Mouse (Mus musculus): Measurements from ENCODE around the gene Smarca4. TPM values are rescaled to one million over a fixed set of nuclear protein-coding genes. Genes with fewer than 3 reads are reported as not detected.
"Not testable (repeated sequence)": the region's sequence is repeated elsewhere in the genome, so short reads cannot be mapped to it uniquely, and the experiment has no call there.

Gene Smarca4
- total RNA-seq, 2 experiments from 2014 or later = 48.2 to 65.4 TPM

- no peak for ATAC-seq (replicated peaks; ENCODE audit: low FRiP score, poor library complexity, severe bottlenecking)
These were observed 23.1 kb downstream of the Smarca4 start for GRCm38 (mm10) chr9:21639031-21639430.

- ATAC-seq (replicated peaks; ENCODE audit: low FRiP score, poor library complexity, severe bottlenecking) = no peak
These were observed 30.4 kb downstream of the Smarca4 start for GRCm38 (mm10) chr9:21646366-21646765.

- no peak for ATAC-seq (replicated peaks; ENCODE audit: low FRiP score, poor library complexity, severe bottlenecking)
These were observed 31.8 kb downstream of the Smarca4 start for GRCm38 (mm10) chr9:21647721-21648120.

GRCm38 (mm10) chr9:21652263-21652662 lies 36.3 kb downstream of the Smarca4 start:
- no peak for ATAC-seq (replicated peaks; ENCODE audit: low FRiP score, poor library complexity, severe bottlenecking)

GRCm38 (mm10) chr9:21653253-21653652 lies 37.3 kb downstream of the Smarca4 start:
- ATAC-seq (replicated peaks; ENCODE audit: low FRiP score, poor library complexity, severe bottlenecking) = no peak

- ATAC-seq (replicated peaks; ENCODE audit: low FRiP score, poor library complexity, severe bottlenecking) = no peak
These were observed 46.1 kb downstream of the Smarca4 start for GRCm38 (mm10) chr9:21662034-21662433.

- ATAC-seq (replicated peaks; ENCODE audit: low FRiP score, poor library complexity, severe bottlenecking) = no peak
These were observed 53.0 kb downstream of the Smarca4 start for GRCm38 (mm10) chr9:21668946-21669345.

- ATAC-seq (replicated peaks; ENCODE audit: low FRiP score, poor library complexity, severe bottlenecking) = no peak
These were observed 54.4 kb downstream of the Smarca4 start for GRCm38 (mm10) chr9:21670354-21670753.

GRCm38 (mm10) chr9:21671753-21672152 lies 55.8 kb downstream of the Smarca4 start:
- no peak for ATAC-seq (replicated peaks; ENCODE audit: low FRiP score, poor library complexity, severe bottlenecking)

- ATAC-seq (replicated peaks; ENCODE audit: low FRiP score, poor library complexity, severe bottlenecking) = no peak
These were observed 61.7 kb downstream of the Smarca4 start for GRCm38 (mm10) chr9:21677706-21678105.

- no peak for ATAC-seq (replicated peaks; ENCODE audit: low FRiP score, poor library complexity, severe bottlenecking)
These were observed 64.5 kb downstream of the Smarca4 start for GRCm38 (mm10) chr9:21680448-21680847.

- no peak for ATAC-seq (replicated peaks; ENCODE audit: low FRiP score, poor library complexity, severe bottlenecking)
These were observed 66.9 kb downstream of the Smarca4 start for GRCm38 (mm10) chr9:21682827-21683226.

- ATAC-seq (replicated peaks; ENCODE audit: low FRiP score, poor library complexity, severe bottlenecking) = no peak
These were observed 67.9 kb downstream of the Smarca4 start for GRCm38 (mm10) chr9:21683897-21684296.

GRCm38 (mm10) chr9:21688554-21688953 lies 72.6 kb downstream of the Smarca4 start:
- ATAC-seq (replicated peaks; ENCODE audit: low FRiP score, poor library complexity, severe bottlenecking) = no peak

GRCm38 (mm10) chr9:21690031-21690430 lies 74.1 kb downstream of the Smarca4 start:
- ATAC-seq (replicated peaks; ENCODE audit: low FRiP score, poor library complexity, severe bottlenecking) = no peak

- ATAC-seq (replicated peaks; ENCODE audit: low FRiP score, poor library complexity, severe bottlenecking) = no peak
These were observed 75.9 kb downstream of the Smarca4 start for GRCm38 (mm10) chr9:21691862-21692261.

- no peak for ATAC-seq (replicated peaks; ENCODE audit: low FRiP score, poor library complexity, severe bottlenecking)
These were observed 76.5 kb downstream of the Smarca4 start for GRCm38 (mm10) chr9:21692491-21692890.

GRCm38 (mm10) chr9:21694071-21694470 lies 78.1 kb downstream of the Smarca4 start:
- ATAC-seq (replicated peaks; ENCODE audit: low FRiP score, poor library complexity, severe bottlenecking) = no peak

GRCm38 (mm10) chr9:21695229-21695792 lies 79.3 kb downstream of the Smarca4 start:
- no peak for ATAC-seq (replicated peaks; ENCODE audit: low FRiP score, poor library complexity, severe bottlenecking)

- ATAC-seq (replicated peaks; ENCODE audit: low FRiP score, poor library complexity, severe bottlenecking) = no peak
These were observed 81.2 kb downstream of the Smarca4 start for GRCm38 (mm10) chr9:21697121-21697520.

- ATAC-seq (replicated peaks; ENCODE audit: low FRiP score, poor library complexity, severe bottlenecking) = not testable (repeated sequence)
These were observed 83.3 kb downstream of the Smarca4 start for GRCm38 (mm10) chr9:21699280-21699679.

GRCm38 (mm10) chr9:21701091-21701490 lies 85.1 kb downstream of the Smarca4 start:
- ATAC-seq (replicated peaks; ENCODE audit: low FRiP score, poor library complexity, severe bottlenecking) = no peak

Measured in erythroid progenitor cell, adult 5-6 weeks (primary cell).